Mouse (Mus musculus) heart, embryonic 14.5 days (tissue): Measurements from ENCODE around the gene Klrc3. TPM values are rescaled to one million over a fixed set of nuclear protein-coding genes. Genes with fewer than 3 reads are reported as not detected.

Experiments
- ATAC-seq: fragments of 200-750 bp; cut with Nextera tagmentation; 2 replicates; pipeline ENCODE4 v1.8.0; 2017; ENCODE audit warnings: low read depth, moderate TSS enrichment; ENCODE audit not compliant: insufficient number of reproducible peaks, insufficient read depth, low FRiP score
- H3K27ac ChIP-seq, 2 experiments: fragments of 200-500 bp in 1 of 2; fragments of 300-500 bp in 1 of 2; sonication (generic) in 1 of 2; replicated peaks in 1 of 2; 2 replicates each; pipeline ENCODE4 v1.5.1; 2012 to 2014; ENCODE audit warnings: low read depth in 2 of 2, low read length in 2 of 2, control low read depth in 1 of 2, mild to moderate bottlenecking in 1 of 2, mixed read lengths in 1 of 2; ENCODE audit not compliant: control insufficient read depth in 1 of 2, insufficient read depth in 1 of 2
- H3K27me3 ChIP-seq: fragments of 300-500 bp; sonication (generic); 2 replicates; pipeline ENCODE4 v1.6.1; 2014; ENCODE audit warnings: mild to moderate bottlenecking, low read length, control low read depth; ENCODE audit not compliant: control insufficient read depth, insufficient read depth
- H3K36me3 ChIP-seq: fragments of 300-500 bp; sonication (generic); 2 replicates; pipeline ENCODE4 v1.6.1; 2014; ENCODE audit warnings: mild to moderate bottlenecking, control low read depth, low read length, mixed read lengths; ENCODE audit not compliant: control insufficient read depth, insufficient read depth
- H3K4me1 ChIP-seq, 2 experiments: fragments of 200-500 bp in 1 of 2; fragments of 300-500 bp in 1 of 2; sonication (generic) in 1 of 2; 2 replicates each; pipeline ENCODE4 v1.6.1; 2012 to 2014; ENCODE audit warnings: low read length in 2 of 2, control low read depth in 1 of 2, mixed read lengths in 1 of 2; ENCODE audit not compliant: control insufficient read depth in 2 of 2, insufficient read depth in 2 of 2
- H3K4me2 ChIP-seq: fragments of 300-500 bp; sonication (generic); 2 replicates; pipeline ENCODE4 v1.6.1; 2014; ENCODE audit warnings: mild to moderate bottlenecking, low read length
- H3K4me3 ChIP-seq, 2 experiments: fragments of 200-500 bp in 1 of 2; fragments of 300-500 bp in 1 of 2; sonication (generic) in 1 of 2; 2 replicates each; pipeline ENCODE4 v1.5.1; 2012 to 2014; ENCODE audit warnings: low read length in 2 of 2, mild to moderate bottlenecking in 2 of 2, control low read depth in 1 of 2, low read depth in 1 of 2, moderate library complexity in 1 of 2; ENCODE audit not compliant: control insufficient read depth in 1 of 2, insufficient read depth in 1 of 2
- H3K9ac ChIP-seq: fragments of 300-500 bp; sonication (generic); 2 replicates; pipeline ENCODE4 v1.6.1; 2014; ENCODE audit warnings: mild to moderate bottlenecking, low read length
- H3K9me3 ChIP-seq: fragments of 300-500 bp; sonication (generic); 2 replicates; pipeline ENCODE4 v1.6.1; 2016; ENCODE audit warnings: low read length, control low read depth; ENCODE audit not compliant: control insufficient read depth
- WGBS: fragments of 180-500 bp; shearing (Covaris S2); extraction: QIAGEN DNeasy Blood & Tissue Kit; methylation state at CpG from one replicate; pipeline ENCODE4 v1.1.7; 2014; 5-methylcytosine and 5-hydroxymethylcytosine counted together
- microRNA-seq: library from miRNA; unstranded; fragments of <30 nt; microRNA quantifications from one replicate; pipeline ENCODE4, GENCODE M21; 2016
- polyA plus RNA-seq: library from polyadenylated mRNA; unstranded; fragments of >200 nt; fragmentation: Nextera tagmentation; extraction: Ambion mirVana; gene quantifications from 2 replicates; pipeline ENCODE4 v1.2.1, GENCODE M21; 2014

Klrc3 gene
- polyA plus RNA-seq, 1 experiment from 2014 or later: not detected

DNA sequence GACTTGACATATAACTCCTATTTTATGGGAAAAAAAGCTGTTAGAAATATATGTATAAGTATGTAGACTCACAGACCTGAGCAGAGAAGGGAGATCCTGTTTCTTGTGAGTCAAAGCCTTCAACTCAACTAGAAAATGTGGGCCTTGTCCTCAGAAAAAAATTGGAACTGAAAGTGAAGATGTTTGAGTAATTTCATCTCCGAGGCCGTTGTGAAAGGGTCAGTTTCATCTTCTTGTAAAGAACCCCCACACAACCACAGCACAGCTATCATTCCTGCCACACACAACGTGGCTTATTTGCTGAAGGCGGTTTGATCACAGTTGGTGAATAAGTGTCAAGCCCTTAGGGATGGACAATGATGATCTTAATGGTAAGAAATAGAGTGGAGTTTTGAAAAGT lies 19.4 kb downstream of the Klrc3 start, which contains the start of gene Klrk1:
Gene Klrk1, minus strand, starts transcription at position 130 of the 400 bp plus-strand sequence.
- Histone ChIP-seq H3K27ac (no peak within 1 kb of the TSS), H3K9ac (no peak within 1 kb of the TSS), H3K36me3 (no peaks in the 10 kb centered on the region), H3K4me2 (no peak within 1 kb of the TSS), H3K4me3 (no peak within 1 kb of the TSS), H3K27me3 (no peaks in the 10 kb centered on the region), H3K4me1 (no peaks in the 10 kb centered on the region), H3K9me3 (no peaks in the 10 kb centered on the region)
- 75% methylated on average over 4 of the region's 4 CpGs for WGBS
- no peak for ATAC-seq

DNA sequence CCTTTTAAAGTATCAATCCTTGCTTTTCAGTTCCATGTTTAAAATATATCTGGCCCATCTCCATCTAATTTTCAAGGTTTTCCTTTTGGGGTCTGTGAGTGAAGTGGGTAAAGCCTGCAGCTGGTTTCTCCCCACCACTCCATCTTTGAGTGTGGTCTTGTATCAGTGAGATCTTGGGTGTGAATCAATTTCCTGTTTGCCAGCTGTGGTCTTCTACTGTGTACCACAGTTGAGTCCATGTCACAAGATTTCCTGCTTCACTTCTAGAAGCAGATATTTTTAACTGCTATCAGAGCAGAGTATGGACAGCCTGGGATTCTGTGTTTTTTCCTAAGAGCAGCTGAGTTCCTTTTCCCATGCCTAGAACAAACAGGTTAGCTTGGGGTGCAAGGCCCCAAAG lies 34.8 kb downstream of the Klrc3 start:
- Histone ChIP-seq H3K36me3 (no peaks in the 10 kb centered on the region), H3K9ac (no peak overlapping the region)

GRCm38 (mm10) chr6:129591508-129591907 lies 51.6 kb downstream of the Klrc3 start, which contains the start of gene Klrd1:
Gene Klrd1, plus strand, starts transcription at chr6:129591782.
- ATAC-seq: no peak
- no peaks in the 10 kb centered on the region for H3K4me1 ChIP-seq
- no peak within 1 kb of the TSS for H3K27ac ChIP-seq
- no peak within 1 kb of the TSS for H3K4me3 ChIP-seq
- no peaks in the 10 kb centered on the region for H3K36me3 ChIP-seq
- H3K9ac ChIP-seq: no peak within 1 kb of the TSS
- H3K4me2 ChIP-seq: no peak within 1 kb of the TSS
- H3K27me3 ChIP-seq: no peaks in the 10 kb centered on the region
- WGBS: 65% methylated on average over 3 of the region's 3 CpGs
- H3K9me3 ChIP-seq: no peaks in the 10 kb centered on the region

More for the DNA sequence above, 34.8 kb downstream of the Klrc3 start:
- H3K4me1 ChIP-seq: no peaks in the 10 kb centered on the region
- no peak overlapping the region for H3K4me2 ChIP-seq
- H3K27ac ChIP-seq: no peak overlapping the region
- H3K9me3 ChIP-seq: no peaks in the 10 kb centered on the region
- no peak overlapping the region for H3K4me3 ChIP-seq
- no peaks in the 10 kb centered on the region for H3K27me3 ChIP-seq
- no peak for ATAC-seq

Small RNA genes within 50 kb of the gene (microRNA-seq; reads per million reads assigned to microRNA genes)
- gene Mir680-1: not detected

Other genes with a start within 250 kb of the Klrc3 start
- gene Clec1b, start 246.0 kb downstream of the Klrc3 start, polyA plus RNA-seq: 3.9 and 5.6 TPM in 2 replicates
- gene Clec9a, start 234.5 kb downstream of the Klrc3 start, polyA plus RNA-seq: 0.42 and 0.58 TPM in 2 replicates
- gene Clec1a, start 191.3 kb downstream of the Klrc3 start, polyA plus RNA-seq: 3.9 and 6.4 TPM in 2 replicates
- gene Olr1, start 136.2 kb downstream of the Klrc3 start, polyA plus RNA-seq: 0.22 and 0.39 TPM in 2 replicates
- gene Tmem52b, start 130.8 kb downstream of the Klrc3 start, polyA plus RNA-seq: not detected in 2 replicates
- gene Gabarapl1, start 110.2 kb downstream of the Klrc3 start, polyA plus RNA-seq: 12.1 and 16.3 TPM in 2 replicates
- not detected in 2 replicates for gene Klre1, start 65.4 kb downstream of the Klrc3 start, polyA plus RNA-seq
- not detected in 2 replicates for gene Klrd1, start 51.6 kb downstream of the Klrc3 start, polyA plus RNA-seq
- 0.13 TPM in 1 of 2 replicates, not detected in the other for gene Klrk1, start 19.5 kb downstream of the Klrc3 start, polyA plus RNA-seq
- not detected in 2 replicates for gene Klrc2, start 17.4 kb upstream of the Klrc3 start, polyA plus RNA-seq
- not detected in 2 replicates for gene Klrc1, start 35.6 kb upstream of the Klrc3 start, polyA plus RNA-seq
- gene Klri1, start 73.8 kb upstream of the Klrc3 start, polyA plus RNA-seq: not detected in 2 replicates
- gene Klri2, start 97.1 kb upstream of the Klrc3 start, polyA plus RNA-seq: not detected in 2 replicates
- not detected in 2 replicates for gene Gm156, start 140.9 kb upstream of the Klrc3 start, polyA plus RNA-seq
- gene Gm17631, start 219.3 kb upstream of the Klrc3 start, polyA plus RNA-seq: not detected in 2 replicates
- not detected in 2 replicates for gene Klra17, start 233.3 kb upstream of the Klrc3 start, polyA plus RNA-seq